Mouse (Mus musculus): Measurements from ENCODE around the gene Arel1.

DNA sequence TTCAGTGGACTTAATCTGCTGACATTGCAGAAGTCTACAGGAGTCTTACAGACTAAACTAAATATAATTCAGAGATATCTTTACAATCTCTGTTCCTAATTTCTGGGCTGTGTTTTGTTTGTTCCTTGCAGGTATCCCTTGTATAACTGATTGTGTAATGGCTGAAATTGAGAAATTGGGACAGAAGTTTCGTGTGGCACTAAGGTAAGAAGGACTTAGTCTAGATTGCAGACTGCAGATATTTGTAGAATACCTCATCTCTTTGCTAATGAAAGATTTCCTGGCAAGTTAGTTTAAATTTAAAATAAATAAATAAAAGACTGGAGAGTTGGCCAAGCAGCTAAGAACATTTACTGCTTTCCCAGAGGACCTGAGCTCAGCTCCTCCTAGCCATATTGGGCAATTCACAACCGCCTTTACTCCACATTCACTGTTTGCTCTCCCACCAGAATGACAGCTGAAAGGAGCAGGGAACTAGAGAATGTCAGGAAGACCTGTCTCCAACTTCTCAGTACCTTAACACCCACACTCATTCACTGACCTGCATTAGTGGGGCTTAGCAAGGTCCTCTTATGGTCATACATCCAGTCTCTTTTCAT, 8.7 kb upstream of the Arel1 start:
- TF ChIP-seq CTCF (IDR thresholded peaks at IDR 0.05; ENCODE audit: control insufficient read depth, insufficient read depth, insufficient read length): no peak
- TF ChIP-seq MAX (IDR thresholded peaks at IDR 0.05): no peak

All from C2C12 (cell line).